Mouse (Mus musculus) heart, embryonic 16.5 days (tissue): ENCODE results near the gene Gm21698. TPM values are rescaled to one million over a fixed set of nuclear protein-coding genes. Genes with fewer than 3 reads are reported as not detected.
A peak's percentile ranks its signal among the peaks of the same experiment; 100 is the strongest.
"Not testable (repeated sequence)": the region's sequence is repeated elsewhere in the genome, so short reads cannot be mapped to it uniquely, and the experiment has no call there.

ENCODE experiments used
- ATAC-seq: fragments of 200-750 bp; cut with Nextera tagmentation; replicated peaks from 2 replicates; pipeline ENCODE4 v1.8.0; 2017; ENCODE audit warnings: moderate number of reproducible peaks; ENCODE audit not compliant: insufficient read depth, low FRiP score; ENCODE audit errors: extremely low read depth
- H3K27ac ChIP-seq: fragments of 300-500 bp; sonication (generic); 2 replicates; pipeline ENCODE4 v1.5.1; 2014; ENCODE audit warnings: mild to moderate bottlenecking, low read length, control low read depth, moderate library complexity
- H3K27me3 ChIP-seq: fragments of 300-500 bp; sonication (generic); 2 replicates; pipeline ENCODE4 v1.6.1; 2014; ENCODE audit warnings: low read length, mixed read lengths; ENCODE audit not compliant: control insufficient read depth, insufficient read depth
- H3K36me3 ChIP-seq: fragments of 300-500 bp; sonication (generic); 2 replicates; pipeline ENCODE4 v1.6.1; 2014; ENCODE audit not compliant: control insufficient read depth, insufficient read depth
- H3K4me1 ChIP-seq: fragments of 300-500 bp; sonication (generic); 2 replicates; pipeline ENCODE4 v1.6.1; 2014; ENCODE audit warnings: low read length, mixed read lengths; ENCODE audit not compliant: control insufficient read depth, insufficient read depth
- H3K4me2 ChIP-seq: fragments of 300-500 bp; sonication (generic); 2 replicates; pipeline ENCODE4 v1.6.1; 2014; ENCODE audit warnings: low read depth, mild to moderate bottlenecking, control low read depth, low read length
- H3K4me3 ChIP-seq: fragments of 300-500 bp; sonication (generic); 2 replicates; pipeline ENCODE4 v1.5.1; 2014; ENCODE audit warnings: mild to moderate bottlenecking, control low read depth, low read length
- H3K9ac ChIP-seq: fragments of 300-500 bp; sonication (generic); 2 replicates; pipeline ENCODE4 v1.6.1; 2014; ENCODE audit warnings: low read length, control low read depth
- H3K9me3 ChIP-seq: fragments of 300-500 bp; sonication (generic); replicated peaks from 2 replicates; pipeline ENCODE4 v1.6.1; 2016; ENCODE audit warnings: low read length; ENCODE audit not compliant: control insufficient read depth
- WGBS: fragments of 180-500 bp; shearing (Covaris S2); extraction: QIAGEN DNeasy Blood & Tissue Kit; methylation state at CpG from one replicate; pipeline ENCODE4 v1.1.7; 2014; 5-methylcytosine and 5-hydroxymethylcytosine counted together
- polyA plus RNA-seq: library from polyadenylated mRNA; unstranded; fragments of >200 nt; fragmentation: Nextera tagmentation; extraction: Ambion mirVana; gene quantifications from 2 replicates; pipeline ENCODE4 v1.2.1, GENCODE M21; 2015

Gm21698 gene
- polyA plus RNA-seq: not detected in 2 replicates

DNA sequence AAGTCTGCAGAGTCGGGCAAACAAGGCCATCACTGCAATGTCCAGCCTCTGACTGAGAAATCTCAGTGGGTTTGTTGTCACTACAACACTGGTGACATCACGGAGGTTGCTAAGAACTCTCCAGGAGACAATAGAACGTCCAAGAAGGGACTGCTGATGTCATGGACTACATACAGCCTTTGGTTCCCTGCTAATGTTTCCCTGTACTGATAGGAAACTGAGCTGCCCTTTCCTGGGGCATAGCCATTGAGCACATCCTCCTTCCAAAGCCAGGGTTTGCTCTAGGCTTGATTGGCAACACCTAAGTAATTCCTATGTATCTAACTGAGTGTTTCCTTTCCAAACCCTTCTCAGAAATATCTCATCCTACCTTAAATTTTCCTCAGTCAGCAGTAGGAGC, at the start of gene Gm21698:
Gene Gm21698 (minus strand): TSS at position 101 of the 400 bp plus-strand sequence.
- H3K4me2 ChIP-seq, H3K4me3 ChIP-seq, H3K4me1 ChIP-seq, ATAC-seq, H3K27ac ChIP-seq, H3K27me3 ChIP-seq, H3K36me3 ChIP-seq, H3K9me3 ChIP-seq, H3K9ac ChIP-seq: not testable (repeated sequence)
- WGBS: no CpG with 5 or more reads among the region's 3 CpGs

DNA sequence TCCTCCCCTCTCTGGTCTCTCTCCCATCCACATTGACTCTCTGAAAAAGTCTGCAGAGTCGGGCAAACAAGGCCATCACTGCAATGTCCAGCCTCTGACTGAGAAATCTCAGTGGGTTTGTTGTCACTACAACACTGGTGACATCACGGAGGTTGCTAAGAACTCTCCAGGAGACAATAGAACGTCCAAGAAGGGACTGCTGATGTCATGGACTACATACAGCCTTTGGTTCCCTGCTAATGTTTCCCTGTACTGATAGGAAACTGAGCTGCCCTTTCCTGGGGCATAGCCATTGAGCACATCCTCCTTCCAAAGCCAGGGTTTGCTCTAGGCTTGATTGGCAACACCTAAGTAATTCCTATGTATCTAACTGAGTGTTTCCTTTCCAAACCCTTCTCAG, 34.4 kb upstream of the Gm21698 start, which contains the start of gene Gm5862:
Gene Gm5862 (minus strand): TSS at position 101 of the 400 bp plus-strand sequence.
- not testable (repeated sequence) for H3K27ac ChIP-seq, H3K4me2 ChIP-seq, H3K36me3 ChIP-seq, ATAC-seq, H3K27me3 ChIP-seq, H3K4me1 ChIP-seq, H3K4me3 ChIP-seq, H3K9ac ChIP-seq, H3K9me3 ChIP-seq
- WGBS: no CpG with 5 or more reads among the region's 3 CpGs

DNA sequence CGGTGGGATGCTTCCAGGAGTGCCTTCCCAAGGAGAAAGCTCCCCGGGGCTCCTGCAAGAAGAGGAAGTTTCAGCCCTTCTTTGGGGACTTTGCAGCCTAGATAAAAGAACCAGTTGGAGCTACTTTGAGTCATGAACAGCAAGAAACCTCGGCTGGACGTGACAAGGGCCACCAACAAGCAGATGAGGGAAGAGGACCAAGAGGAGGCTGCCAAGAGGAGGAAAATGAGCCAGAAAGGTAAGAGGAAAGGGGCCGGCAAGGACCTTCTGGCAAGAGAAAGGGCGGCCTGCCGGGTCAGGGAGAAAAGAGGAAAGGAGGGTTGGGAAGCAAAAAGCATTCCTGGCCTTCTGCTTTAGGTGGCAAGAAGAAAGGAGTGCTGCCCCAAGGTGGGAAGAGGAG, 19.2 kb upstream of the Gm21698 start:
- not testable (repeated sequence) for ATAC-seq, H3K4me3 ChIP-seq, H3K27ac ChIP-seq, H3K4me2 ChIP-seq, H3K4me1 ChIP-seq, H3K9me3 ChIP-seq, H3K27me3 ChIP-seq, H3K36me3 ChIP-seq, H3K9ac ChIP-seq
- 52% methylated on average over 6 of the region's 7 CpGs for WGBS

GRCm38 (mm10) chr5:26006937-26007695, 18.7 kb upstream of the Gm21698 start:
- not testable (repeated sequence) for H3K9me3 ChIP-seq, H3K9ac ChIP-seq, H3K27me3 ChIP-seq, H3K4me1 ChIP-seq, H3K36me3 ChIP-seq, H3K27ac ChIP-seq
- H3K4me2 ChIP-seq: peak overlapping the region; percentile 62
- peak overlapping the region; percentile 39 for H3K4me3 ChIP-seq
- peak; percentile 32; the same call in 1 of the 2 replicates for ATAC-seq
- WGBS: 16% methylated on average over 45 of the region's 45 CpGs

DNA sequence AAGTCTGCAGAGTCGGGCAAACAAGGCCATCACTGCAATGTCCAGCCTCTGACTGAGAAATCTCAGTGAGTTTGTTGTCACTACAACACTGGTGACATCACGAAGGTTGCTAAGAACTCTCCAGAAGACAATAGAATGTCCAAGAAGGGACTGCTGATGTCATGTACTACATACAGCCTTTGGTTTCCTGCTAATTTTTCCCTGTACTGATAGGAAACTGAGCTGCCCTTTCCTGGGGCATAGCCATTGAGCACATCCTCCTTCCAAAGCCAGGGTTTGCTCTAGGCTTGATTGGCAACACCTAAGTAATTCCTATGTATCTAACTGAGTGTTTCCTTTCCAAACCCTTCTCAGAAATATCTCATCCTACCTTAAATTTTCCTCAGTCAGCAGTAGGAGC, 16.2 kb upstream of the Gm21698 start, which contains the start of gene Gm1979:
Gene Gm1979 (minus strand): TSS at position 101 of the 400 bp plus-strand sequence.
- H3K4me1 ChIP-seq, H3K9me3 ChIP-seq, H3K9ac ChIP-seq, H3K27me3 ChIP-seq, H3K36me3 ChIP-seq, H3K4me2 ChIP-seq, H3K27ac ChIP-seq, H3K4me3 ChIP-seq, ATAC-seq: not testable (repeated sequence)
- 78% methylated on average over 1 of the region's 2 CpGs for WGBS

DNA sequence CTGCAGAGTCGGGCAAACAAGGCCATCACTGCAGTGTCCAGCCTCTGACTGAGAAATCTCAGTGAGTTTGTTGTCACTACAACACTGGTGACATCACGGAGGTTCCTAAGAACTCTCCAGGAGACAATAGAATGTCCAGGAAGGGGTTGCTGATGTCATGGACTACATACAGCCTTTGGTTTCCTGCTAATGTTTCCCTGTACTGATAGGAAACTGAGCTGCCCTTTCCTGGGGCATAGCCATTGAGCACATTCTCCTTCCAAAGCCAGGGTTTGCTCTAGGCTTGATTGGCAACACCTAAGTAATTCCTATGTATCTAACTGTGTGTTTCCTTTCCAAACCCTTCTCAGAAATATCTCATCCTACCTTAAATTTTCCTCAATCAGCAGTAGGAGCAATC, 15.9 kb downstream of the Gm21698 start, which contains the start of gene Gm21680:
Gene Gm21680 (minus strand): TSS at position 101 of the 400 bp plus-strand sequence.
- not testable (repeated sequence) for H3K9me3 ChIP-seq, H3K4me3 ChIP-seq
- no CpG with 5 or more reads among the region's 2 CpGs for WGBS

DNA sequence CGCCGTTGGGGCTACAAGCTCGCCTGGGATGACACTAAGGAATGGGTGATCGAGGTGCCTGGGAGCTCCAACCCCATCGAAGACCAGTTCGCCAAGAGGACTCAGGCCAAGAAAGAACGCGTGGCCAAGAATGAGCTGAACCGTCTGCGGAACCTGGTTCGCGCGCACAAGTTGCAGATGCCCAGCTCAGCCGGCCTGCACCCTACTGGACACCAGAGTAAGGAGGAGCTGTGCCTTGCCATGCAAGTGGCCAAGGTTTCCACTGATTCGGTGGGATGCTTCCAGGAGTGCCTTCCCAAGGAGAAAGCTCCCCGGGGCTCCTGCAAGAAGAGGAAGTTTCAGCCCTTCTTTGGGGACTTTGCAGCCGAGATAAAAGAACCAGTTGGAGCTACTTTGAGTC, 31.4 kb downstream of the Gm21698 start:
- not testable (repeated sequence) for H3K9ac ChIP-seq, H3K4me1 ChIP-seq, H3K36me3 ChIP-seq, H3K9me3 ChIP-seq, ATAC-seq, H3K27ac ChIP-seq, H3K27me3 ChIP-seq
- WGBS: 41% methylated on average over 16 of the region's 17 CpGs
- Histone ChIP-seq H3K4me2 (peak overlapping the region; percentile 49), H3K4me3 (peak overlapping the region; percentile 27)

More for the DNA sequence above, 15.9 kb downstream of the Gm21698 start, which contains the start of gene Gm21680:
- H3K9ac ChIP-seq, H3K4me2 ChIP-seq, H3K36me3 ChIP-seq, H3K4me1 ChIP-seq, H3K27ac ChIP-seq, H3K27me3 ChIP-seq, ATAC-seq: not testable (repeated sequence)

DNA sequence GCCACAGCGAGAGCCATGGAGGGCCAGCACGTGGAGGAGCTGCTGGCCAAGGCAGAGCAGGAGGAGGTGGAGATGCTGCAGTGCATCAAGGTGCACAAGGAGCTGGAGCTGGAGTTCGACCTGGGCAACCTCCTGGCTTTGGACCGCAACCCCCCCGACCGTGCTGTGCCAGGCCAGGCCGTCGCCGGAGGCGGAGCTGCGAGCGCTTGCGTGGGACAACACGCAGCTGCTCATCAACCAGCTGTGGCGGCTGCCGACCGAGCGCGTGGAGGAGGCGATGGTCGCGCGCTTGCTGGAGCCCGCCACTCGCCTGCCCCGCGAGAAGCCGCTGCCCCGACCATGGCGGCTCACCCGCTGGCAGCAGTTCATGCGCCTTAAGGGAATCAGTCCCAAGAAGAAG, 31.8 kb downstream of the Gm21698 start:
- Histone ChIP-seq H3K4me3 (peak overlapping the region; percentile 27), H3K4me2 (peak overlapping the region; percentile 49)
- not testable (repeated sequence) for H3K4me1 ChIP-seq, H3K27me3 ChIP-seq, H3K9me3 ChIP-seq, H3K9ac ChIP-seq, H3K36me3 ChIP-seq, H3K27ac ChIP-seq, ATAC-seq
- 21% methylated on average over 32 of the region's 32 CpGs for WGBS

- not testable (repeated sequence) for H3K4me1 ChIP-seq, H3K9ac ChIP-seq, H3K4me3 ChIP-seq, H3K9me3 ChIP-seq, ATAC-seq, H3K36me3 ChIP-seq, H3K27ac ChIP-seq, H3K27me3 ChIP-seq, H3K4me2 ChIP-seq
- WGBS: 70% methylated on average over 2 of the region's 2 CpGs
Observed at GRCm38 (mm10) chr5:25954317-25954716, 34.1 kb downstream of the Gm21698 start, which contains the start of gene Gm21671. TSS of gene Gm21671 (minus strand) at chr5:25954417.
